Mouse (Mus musculus): ENCODE data around the gene Cstf3. TPM values are rescaled to one million over a fixed set of nuclear protein-coding genes. Genes with fewer than 3 reads are reported as not detected.

Cstf3 gene
- total and polyA plus RNA-seq, 3 experiments, result 6.2 to 11.6 (median 11.6) TPM

- no peaks in the 10 kb centered on the region for H3K4me1 ChIP-seq (ENCODE audit: control insufficient read depth, insufficient read depth, low read length)
- 77% methylated on average over 8 of the region's 8 CpGs for WGBS
- H3K4me3 ChIP-seq, result no peak overlapping the region
- no peak for TF ChIP-seq CTCF (IDR thresholded peaks at IDR 0.05)
- no peak for TF ChIP-seq EP300 (IDR thresholded peaks at IDR 0.05; ENCODE audit: insufficient read depth, low read depth, low read length)
- TF ChIP-seq POLR2A (IDR thresholded peaks at IDR 0.05; ENCODE audit: insufficient read depth, low read depth, low read length), result no peak
- H3K27me3 ChIP-seq (ENCODE audit: control insufficient read depth, insufficient read depth, low read length), result no peaks in the 10 kb centered on the region
- H3K79me2 ChIP-seq (replicated peaks; ENCODE audit: control insufficient read depth, insufficient read depth, low read length), result no peaks in the 10 kb centered on the region
- H3K27ac ChIP-seq, result no peak overlapping the region
- no peak for DNase-seq
- no peaks in the 10 kb centered on the region for H3K36me3 ChIP-seq (ENCODE audit: control insufficient read depth, insufficient read depth, low read length)
- intact Hi-C loops (cut with DNase I), result loop anchor here (5.0 kb wide), 1 partner anchor 64 kb away; no protein-coding TSS in a partner anchor
- no peak overlapping the region for H3K9ac ChIP-seq (ENCODE audit: low read depth, low read length)
These were observed 98.4 kb downstream of the Cstf3 start for GRCm38 (mm10) chr2:104688724-104689123.

GRCm38 (mm10) chr2:104690720-104691119, 100.4 kb downstream of the Cstf3 start:
- H3K79me2 ChIP-seq (replicated peaks; ENCODE audit: control insufficient read depth, insufficient read depth, low read length), result no peaks in the 10 kb centered on the region
- intact Hi-C loops (cut with DNase I), result no loop called here
- no peak overlapping the region for H3K27ac ChIP-seq
- no peaks in the 10 kb centered on the region for H3K36me3 ChIP-seq (ENCODE audit: control insufficient read depth, insufficient read depth, low read length)
- no peak overlapping the region for H3K4me3 ChIP-seq
- H3K27me3 ChIP-seq (ENCODE audit: control insufficient read depth, insufficient read depth, low read length), result no peaks in the 10 kb centered on the region
- no peak overlapping the region for H3K9ac ChIP-seq (ENCODE audit: low read depth, low read length)
- WGBS, result 61% methylated on average over 4 of the region's 4 CpGs
- DNase-seq, result no peak
- TF ChIP-seq POLR2A (IDR thresholded peaks at IDR 0.05; ENCODE audit: insufficient read depth, low read depth, low read length), result no peak
- no peaks in the 10 kb centered on the region for H3K4me1 ChIP-seq (ENCODE audit: control insufficient read depth, insufficient read depth, low read length)

GRCm38 (mm10) chr2:104692551-104692950, 102.2 kb downstream of the Cstf3 start:
- Histone ChIP-seq H3K4me1 (ENCODE audit: control insufficient read depth, insufficient read depth, low read length) (no peaks in the 10 kb centered on the region), H3K27ac (no peak overlapping the region), H3K79me2 (replicated peaks; ENCODE audit: control insufficient read depth, insufficient read depth, low read length) (no peaks in the 10 kb centered on the region), H3K27me3 (ENCODE audit: control insufficient read depth, insufficient read depth, low read length) (no peaks in the 10 kb centered on the region), H3K4me3 (no peak overlapping the region), H3K9ac (ENCODE audit: low read depth, low read length) (no peak overlapping the region), H3K36me3 (ENCODE audit: control insufficient read depth, insufficient read depth, low read length) (no peaks in the 10 kb centered on the region)
- whole genome bisulfite sequencing, result 34% methylated on average over 2 of the region's 2 CpGs
- DNase-seq, result no peak
- intact Hi-C loops (cut with DNase I), result no loop called here
- no peak for TF ChIP-seq POLR2A (IDR thresholded peaks at IDR 0.05; ENCODE audit: insufficient read depth, low read depth, low read length)
- no peak for TF ChIP-seq CTCF (IDR thresholded peaks at IDR 0.05)
- no peak for TF ChIP-seq EP300 (IDR thresholded peaks at IDR 0.05; ENCODE audit: insufficient read depth, low read depth, low read length)

- Histone ChIP-seq H3K9ac (ENCODE audit: low read depth, low read length) (no peak overlapping the region), H3K27me3 (ENCODE audit: control insufficient read depth, insufficient read depth, low read length) (no peaks in the 10 kb centered on the region), H3K4me1 (ENCODE audit: control insufficient read depth, insufficient read depth, low read length) (no peaks in the 10 kb centered on the region), H3K36me3 (ENCODE audit: control insufficient read depth, insufficient read depth, low read length) (no peaks in the 10 kb centered on the region), H3K79me2 (replicated peaks; ENCODE audit: control insufficient read depth, insufficient read depth, low read length) (no peaks in the 10 kb centered on the region), H3K27ac (no peak overlapping the region), H3K4me3 (no peak overlapping the region)
- intact Hi-C loops (cut with DNase I), result no loop called here
- WGBS, result 89% methylated on average over 11 of the region's 11 CpGs
- no peak for TF ChIP-seq CTCF (IDR thresholded peaks at IDR 0.05)
- TF ChIP-seq POLR2A (IDR thresholded peaks at IDR 0.05; ENCODE audit: insufficient read depth, low read depth, low read length), result no peak
- no peak for TF ChIP-seq EP300 (IDR thresholded peaks at IDR 0.05; ENCODE audit: insufficient read depth, low read depth, low read length)
- DNase-seq, result no peak
These were observed 109.3 kb downstream of the Cstf3 start for GRCm38 (mm10) chr2:104699659-104700058.

- Histone ChIP-seq H3K27me3 (ENCODE audit: control insufficient read depth, insufficient read depth, low read length) (no peaks in the 10 kb centered on the region), H3K4me1 (ENCODE audit: control insufficient read depth, insufficient read depth, low read length) (no peaks in the 10 kb centered on the region), H3K36me3 (ENCODE audit: control insufficient read depth, insufficient read depth, low read length) (no peaks in the 10 kb centered on the region), H3K4me3 (no peak overlapping the region), H3K9ac (ENCODE audit: low read depth, low read length) (no peak overlapping the region), H3K27ac (no peak overlapping the region), H3K79me2 (replicated peaks; ENCODE audit: control insufficient read depth, insufficient read depth, low read length) (no peaks in the 10 kb centered on the region)
- no peak for TF ChIP-seq POLR2A (IDR thresholded peaks at IDR 0.05; ENCODE audit: insufficient read depth, low read depth, low read length)
- no peak for TF ChIP-seq CTCF (IDR thresholded peaks at IDR 0.05)
- TF ChIP-seq EP300 (IDR thresholded peaks at IDR 0.05; ENCODE audit: insufficient read depth, low read depth, low read length), result no peak
- 79% methylated on average over 3 of the region's 3 CpGs for WGBS
- no peak for DNase-seq
- intact Hi-C loops (cut with DNase I), result no loop called here
These were observed 112.8 kb downstream of the Cstf3 start for GRCm38 (mm10) chr2:104703158-104703557.

- TF ChIP-seq EP300 (IDR thresholded peaks at IDR 0.05; ENCODE audit: insufficient read depth, low read depth, low read length), result no peak
- TF ChIP-seq CTCF (IDR thresholded peaks at IDR 0.05), result no peak
- no peak for TF ChIP-seq POLR2A (IDR thresholded peaks at IDR 0.05; ENCODE audit: insufficient read depth, low read depth, low read length)
- WGBS, result 79% methylated on average over 3 of the region's 3 CpGs
- intact Hi-C loops (cut with DNase I), result no loop called here
- Histone ChIP-seq H3K9ac (ENCODE audit: low read depth, low read length) (no peak overlapping the region), H3K27me3 (ENCODE audit: control insufficient read depth, insufficient read depth, low read length) (no peaks in the 10 kb centered on the region), H3K4me3 (no peak overlapping the region), H3K79me2 (replicated peaks; ENCODE audit: control insufficient read depth, insufficient read depth, low read length) (no peaks in the 10 kb centered on the region), H3K4me1 (ENCODE audit: control insufficient read depth, insufficient read depth, low read length) (no peaks in the 10 kb centered on the region), H3K27ac (no peak overlapping the region), H3K36me3 (ENCODE audit: control insufficient read depth, insufficient read depth, low read length) (no peaks in the 10 kb centered on the region)
- DNase-seq, result no peak
These were observed 114.0 kb downstream of the Cstf3 start for GRCm38 (mm10) chr2:104704355-104704754.
